8 mouse cellular contexts compared by ENCODE assay signal in genomic region chr6:38552636-38553000, GRCm38 (mm10). TPM values are rescaled to one million over a fixed set of nuclear protein-coding genes. Genes with fewer than 3 reads are reported as not detected.
DNase-seq lines count a peak whose midpoint lies in the region; ATAC-seq and TF ChIP-seq lines count a peak whose summit lies in the region.

No protein-coding gene starts in this region.

- ATAC-seq in heart, embryonic 15.5 days (replicated peaks; ENCODE audit: insufficient number of reproducible peaks, insufficient read depth, low FRiP score, low read depth), result no peak
- no peak for ATAC-seq in G1E (ENCODE audit: extremely low read depth, insufficient number of reproducible peaks, low FRiP score, poor library complexity, severe bottlenecking)
- no peak for ATAC-seq in liver, postnatal 0 days

- peaks cover 37% of the 10 kb centered on the region for H3K4me1 ChIP-seq in heart, embryonic 15.5 days (replicated peaks)
- H3K4me1 ChIP-seq in G1E (ENCODE audit: insufficient read depth, low read depth, low read length), result peaks cover 38% of the 10 kb centered on the region
- peaks cover 31% of the 10 kb centered on the region for H3K4me1 ChIP-seq in hindbrain, embryonic 10.5 days (replicated peaks)
- H3K4me1 ChIP-seq in liver, postnatal 0 days (ENCODE audit: insufficient read depth), result peaks cover 20% of the 10 kb centered on the region

- no peak for DNase-seq in heart, postnatal 25 days (ENCODE audit: low spot score)
- no peak for DNase-seq in G1E (ENCODE audit: low spot score)
- DNase-seq in hindbrain, embryonic 10.5 days (ENCODE audit: low spot score), result no peak
- no peak for DNase-seq in liver, postnatal 0 days
- DNase-seq in adrenal gland, postnatal 4 days (ENCODE audit: low spot score in 2 of 2), result no peak
- DNase-seq in testis, postnatal 14 days (ENCODE audit: low spot score), result no peak
- no peak for DNase-seq in adrenal gland, postnatal 10 days

- 19% methylated on average over 5 of the region's 5 CpGs for WGBS in heart, embryonic 15.5 days
- WGBS in hindbrain, embryonic 10.5 days, result 30% methylated on average over 5 of the region's 5 CpGs
- WGBS in liver, postnatal 0 days (ENCODE audit: insufficient replicate concordance), result 18% methylated on average over 5 of the region's 5 CpGs

- no peak for TF ChIP-seq EP300 in liver, postnatal 0 days (IDR thresholded peaks at IDR 0.05; ENCODE audit: low read depth)

- no peak for TF ChIP-seq CTCF in G1E (IDR thresholded peaks at IDR 0.05; ENCODE audit: low read depth, low read length)
- TF ChIP-seq CTCF in liver, postnatal 0 days (IDR thresholded peaks at IDR 0.05; ENCODE audit: low read depth), result no peak

- H3K36me3 ChIP-seq in heart, embryonic 15.5 days, result peaks cover 8% of the 10 kb centered on the region; the same call in 1 of the 2 replicates
- peaks cover 27% of the 10 kb centered on the region for H3K36me3 ChIP-seq in G1E (replicated peaks)
- peaks cover 21% of the 10 kb centered on the region for H3K36me3 ChIP-seq in hindbrain, embryonic 10.5 days
- H3K36me3 ChIP-seq in liver, postnatal 0 days (replicated peaks; ENCODE audit: insufficient read depth, low read length), result peaks cover 5% of the 10 kb centered on the region; the same call in 1 of the 2 replicates

- no peaks in the 10 kb centered on the region for H3K9me3 ChIP-seq in heart, embryonic 15.5 days (replicated peaks)
- H3K9me3 ChIP-seq in G1E (replicated peaks), result no peaks in the 10 kb centered on the region
- H3K9me3 ChIP-seq in hindbrain, embryonic 10.5 days, result no peaks in the 10 kb centered on the region
- no peaks in the 10 kb centered on the region for H3K9me3 ChIP-seq in liver, postnatal 0 days (ENCODE audit: low read length)

- peak overlapping the region; percentile 85 for H3K9ac ChIP-seq in heart, embryonic 15.5 days
- peak overlapping the region; percentile 88 for H3K9ac ChIP-seq in liver, postnatal 0 days (replicated peaks)

- peak overlapping the region; percentile 55 for H3K4me2 ChIP-seq in heart, embryonic 15.5 days
- H3K4me2 ChIP-seq in liver, postnatal 0 days (ENCODE audit: low read depth, low read length), result peak overlapping the region; percentile 60

- H3K27me3 ChIP-seq in heart, embryonic 15.5 days, result no peaks in the 10 kb centered on the region
- no peaks in the 10 kb centered on the region for H3K27me3 ChIP-seq in G1E (ENCODE audit: insufficient read depth, low read length)
- no peaks in the 10 kb centered on the region for H3K27me3 ChIP-seq in hindbrain, embryonic 10.5 days (ENCODE audit: insufficient read depth, poor library complexity, severe bottlenecking)
- no peaks in the 10 kb centered on the region for H3K27me3 ChIP-seq in liver, postnatal 0 days (ENCODE audit: insufficient read depth, low read length)

- peak overlapping the region; percentile 99; the same call in 1 of the 2 replicates for H3K27ac ChIP-seq in heart, embryonic 15.5 days
- peak overlapping the region; percentile 100; the same call in 1 of the 2 replicates for H3K27ac ChIP-seq in hindbrain, embryonic 10.5 days
- peak overlapping the region; percentile 99 for H3K27ac ChIP-seq in liver, postnatal 0 days (ENCODE audit: low read depth)

- intact Hi-C loops in heart, postnatal 25 days (cut with DNase I), result loop anchor here (5.0 kb wide), 1 partner anchor 655 kb away; the partner anchor contains the start of gene Kdm7a

- H3K4me3 ChIP-seq in heart, embryonic 15.5 days, result peak overlapping the region; percentile 80
- H3K4me3 ChIP-seq in G1E (ENCODE audit: low read depth, low read length), result peak overlapping the region; percentile 90
- H3K4me3 ChIP-seq in hindbrain, embryonic 10.5 days, result peak overlapping the region; percentile 87
- peak overlapping the region; percentile 81 for H3K4me3 ChIP-seq in liver, postnatal 0 days (ENCODE audit: low read depth, low read length)

RNA-seq across cellular contexts. Expression of gene Luc7l2, which starts 1.5 kb away (rescaled TPM):
- 26.7 and 29.9 TPM in 2 replicates for polyA plus RNA-seq in heart, embryonic 15.5 days (2015; fragmentation: Nextera tagmentation; extraction: Ambion mirVana)
- 10 to 100 TPM; 91.0 to 98.8 TPM for total RNA-seq in heart, postnatal 25 days (2021)
- total RNA-seq in G1E (2014; fragmentation: Nextera tagmentation), result 374 and 400 TPM in 2 replicates
- 162 and 211 TPM in 2 replicates for total RNA-seq in G1E (2017)
- 75.8 and 80.7 TPM in 2 replicates for polyA plus RNA-seq in G1E (2012)
- polyA plus RNA-seq in hindbrain, embryonic 10.5 days (2016; fragmentation: Nextera tagmentation; extraction: Ambion mirVana), result 32.7 and 36.5 TPM in 2 replicates
- 18.0 and 19.1 TPM in 2 replicates for polyA plus RNA-seq in liver, postnatal 0 days (2015; fragmentation: Nextera tagmentation; extraction: Ambion mirVana)
- total RNA-seq in adrenal gland, postnatal 4 days (2021), result 100 to 1,000 TPM; 225 to 239 TPM
- total RNA-seq in adrenal gland, postnatal 10 days (2021), result 100 to 1,000 TPM; 116 to 184 TPM

RNA-seq across cellular contexts. Expression of gene Fmc1, which starts 19.3 kb away (rescaled TPM):
- polyA plus RNA-seq in heart, embryonic 15.5 days (2015; fragmentation: Nextera tagmentation; extraction: Ambion mirVana), result 217 and 292 TPM in 2 replicates
- 100 to 1,000 TPM; 231 to 256 TPM for total RNA-seq in heart, postnatal 25 days (2021)
- total RNA-seq in G1E (2014; fragmentation: Nextera tagmentation) (6.4 and 16.7 TPM in 2 replicates), G1E (2017) (39.5 and 55.9 TPM in 2 replicates)
- polyA plus RNA-seq in G1E (2012), result 178 and 230 TPM in 2 replicates
- 121 and 131 TPM in 2 replicates for polyA plus RNA-seq in hindbrain, embryonic 10.5 days (2016; fragmentation: Nextera tagmentation; extraction: Ambion mirVana)
- 127 and 139 TPM in 2 replicates for polyA plus RNA-seq in liver, postnatal 0 days (2015; fragmentation: Nextera tagmentation; extraction: Ambion mirVana)
- 100 to 1,000 TPM in 1 of 2 experiments, 10 to 100 TPM in 1; 99.5 to 103 TPM for total RNA-seq in adrenal gland, postnatal 4 days (2021)
- total RNA-seq in adrenal gland, postnatal 10 days (2021), result 100 to 1,000 TPM; 204 to 233 TPM
